Mouse (Mus musculus): Measurements from ENCODE around the gene Rad51b. TPM values are rescaled to one million over a fixed set of nuclear protein-coding genes. Genes with fewer than 3 reads are reported as not detected.

The Rad51b gene
- polyA plus RNA-seq, 1 experiment from 2014 or later: 7.6 TPM

DNA sequence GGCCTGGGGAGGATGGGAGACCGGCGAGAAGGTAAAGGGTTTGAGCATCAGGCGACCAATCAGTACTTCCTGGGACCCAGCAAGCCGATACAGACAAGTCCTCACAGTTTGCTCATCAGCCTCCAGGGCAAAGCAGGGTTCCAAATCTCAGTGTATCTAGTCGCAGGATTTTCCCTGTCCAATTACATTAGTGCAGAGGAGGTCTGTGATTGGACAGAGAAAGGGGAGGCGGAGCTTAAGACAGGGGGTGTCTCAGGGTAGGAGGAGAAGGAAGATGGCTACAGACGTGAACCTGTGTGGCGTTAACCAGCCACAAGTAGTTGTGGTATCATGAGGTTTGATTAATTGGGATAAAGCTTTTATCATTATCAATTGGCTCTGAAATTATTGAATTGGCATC lies 538.4 kb downstream of the Rad51b start:
- Histone ChIP-seq H3K27me3 (no peaks in the 10 kb centered on the region; the same call in 1 of the 2 replicates), H3K27ac (replicated peaks) (no peak overlapping the region), H3K4me1 (peaks cover 27% of the 10 kb centered on the region), H3K4me3 (no peak overlapping the region), H3K36me3 (no peaks in the 10 kb centered on the region), H3K4me2 (replicated peaks) (no peak overlapping the region), H3K9me3 (no peaks in the 10 kb centered on the region), H3K9ac (replicated peaks) (no peak overlapping the region)
- no peak for ATAC-seq (ENCODE audit: low FRiP score, low read depth)
- 94% methylated on average over 8 of the region's 8 CpGs for WGBS

DNA sequence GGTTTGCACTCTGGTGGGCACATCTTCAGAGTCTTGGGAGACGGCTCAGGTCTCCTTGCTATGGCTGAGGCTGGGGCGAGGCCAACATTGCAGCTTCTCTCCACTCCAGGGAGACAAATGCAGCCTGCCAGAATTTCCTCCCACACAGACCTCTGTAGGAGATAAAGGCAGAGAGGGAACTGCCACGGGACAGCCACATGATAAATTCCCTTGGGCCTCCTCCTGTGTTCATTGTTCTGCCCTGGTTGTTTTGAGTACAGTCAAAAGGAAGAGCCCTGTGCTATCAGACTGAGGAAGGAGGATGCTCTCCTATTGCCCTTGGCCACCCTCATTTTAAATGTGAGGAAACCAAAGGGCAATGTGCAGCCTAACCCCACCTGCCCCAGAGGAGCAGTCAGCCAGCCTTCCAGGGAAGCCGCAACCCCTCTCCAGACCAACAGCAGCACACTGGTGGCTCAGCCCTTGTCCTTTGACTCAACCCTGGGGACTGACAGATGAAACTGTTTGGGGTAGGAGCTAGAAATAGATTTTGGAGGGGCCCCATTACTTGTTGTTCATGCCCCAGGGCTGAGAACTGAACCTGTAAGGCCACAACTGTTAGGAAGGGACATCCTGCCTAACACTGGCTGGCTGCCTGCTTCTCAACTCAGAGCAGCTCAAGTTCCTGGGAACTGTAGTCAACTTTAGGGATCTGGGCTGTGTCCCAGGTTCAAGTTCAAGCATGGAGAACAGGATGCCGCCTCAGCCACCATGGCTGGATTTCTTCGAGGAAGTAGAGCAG lies 541.3 kb downstream of the Rad51b start:
- H3K4me1 ChIP-seq: peaks cover 55% of the 10 kb centered on the region

DNA sequence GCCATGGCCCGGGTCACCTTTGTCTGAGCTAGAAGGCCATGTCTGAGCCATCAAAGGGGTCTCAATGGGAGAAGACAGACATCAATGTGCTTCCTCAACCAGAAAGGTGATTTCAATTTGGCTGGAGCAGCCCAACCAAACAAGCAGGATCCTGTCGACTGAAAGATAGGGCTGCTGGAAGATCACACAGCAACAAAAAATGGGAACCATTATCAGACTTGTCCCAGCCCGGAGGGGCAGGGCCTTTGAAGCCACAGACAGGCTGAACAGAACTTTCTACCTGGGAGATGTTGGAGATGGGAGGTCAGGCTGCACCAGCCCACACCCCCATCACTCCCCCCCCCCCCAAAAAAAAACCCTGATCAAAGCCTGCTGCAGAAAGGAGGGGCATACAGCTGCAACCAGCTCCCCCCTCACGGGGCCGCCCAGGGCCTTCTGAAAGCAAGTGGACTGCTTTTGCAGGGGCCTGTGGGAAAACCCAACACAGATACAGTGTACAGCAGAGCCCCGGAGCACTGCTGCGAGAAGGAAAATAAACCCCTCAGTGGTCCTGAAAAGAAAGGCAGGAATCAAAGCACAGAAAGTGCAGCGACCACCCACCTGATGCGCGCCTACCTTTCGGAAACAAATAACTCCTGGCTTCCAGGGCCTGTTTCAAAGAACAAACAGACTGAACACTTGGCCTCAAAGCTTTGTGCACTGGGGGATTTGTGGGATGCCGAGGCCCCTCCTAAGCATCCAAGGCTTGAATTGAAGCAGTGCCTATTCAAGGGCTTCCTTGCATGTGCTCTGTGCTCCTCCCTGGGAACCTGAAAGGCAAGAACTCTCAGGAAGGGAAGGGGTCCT lies 542.2 kb downstream of the Rad51b start:
- peak; percentile 52; the same call in 1 of the 2 replicates for ATAC-seq (ENCODE audit: low FRiP score, low read depth)
- Histone ChIP-seq H3K27me3 (peaks cover 5% of the 10 kb centered on the region; the same call in 1 of the 2 replicates), H3K4me3 (no peak overlapping the region), H3K4me1 (peaks cover 65% of the 10 kb centered on the region), H3K36me3 (no peaks in the 10 kb centered on the region), H3K9me3 (no peaks in the 10 kb centered on the region), H3K27ac (replicated peaks) (peak overlapping the region; percentile 79), H3K9ac (replicated peaks) (no peak overlapping the region), H3K4me2 (replicated peaks) (no peak overlapping the region)
- 12% methylated on average over 12 of the region's 12 CpGs for WGBS

More for the DNA sequence above, 541.3 kb downstream of the Rad51b start:
- H3K27me3 ChIP-seq: no peaks in the 10 kb centered on the region; the same call in 1 of the 2 replicates
- no peak overlapping the region; the same call in 1 of the 2 replicates for H3K9ac ChIP-seq (replicated peaks)
- H3K27ac ChIP-seq (replicated peaks): peak overlapping the region; percentile 79
- no peaks in the 10 kb centered on the region for H3K9me3 ChIP-seq
- WGBS: 55% methylated on average over 6 of the region's 6 CpGs
- no peak overlapping the region for H3K4me2 ChIP-seq (replicated peaks)
- ATAC-seq (ENCODE audit: low FRiP score, low read depth): no peak
- H3K36me3 ChIP-seq: no peaks in the 10 kb centered on the region
- H3K4me3 ChIP-seq: no peak overlapping the region

DNA sequence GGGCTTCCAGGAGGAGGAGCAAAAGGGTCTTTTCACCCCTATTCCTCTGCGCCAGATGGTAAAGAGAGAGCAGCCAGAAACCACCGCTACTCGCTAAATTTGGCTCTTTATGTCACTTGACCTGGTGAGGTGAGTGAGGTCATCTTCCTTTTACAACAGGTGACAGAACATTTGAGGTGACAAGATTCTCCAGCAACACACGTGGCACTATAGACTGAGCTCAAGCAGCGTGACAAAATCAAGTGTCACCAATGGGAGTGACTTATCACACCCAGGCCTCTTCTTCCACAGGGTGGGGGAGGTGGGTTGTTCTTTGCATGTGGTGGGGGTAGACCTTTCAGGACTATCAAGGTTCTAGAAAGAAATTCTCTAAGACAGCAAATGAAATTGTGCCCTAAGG lies 543.4 kb downstream of the Rad51b start:
- 49% methylated on average over 5 of the region's 5 CpGs for WGBS
- Histone ChIP-seq H3K4me1 (peaks cover 68% of the 10 kb centered on the region), H3K36me3 (no peaks in the 10 kb centered on the region), H3K27ac (replicated peaks) (peak overlapping the region; percentile 79), H3K4me3 (no peak overlapping the region), H3K9ac (replicated peaks) (no peak overlapping the region), H3K4me2 (replicated peaks) (no peak overlapping the region), H3K9me3 (no peaks in the 10 kb centered on the region), H3K27me3 (peaks cover 6% of the 10 kb centered on the region; the same call in 1 of the 2 replicates)
- no peak for ATAC-seq (ENCODE audit: low FRiP score, low read depth)

DNA sequence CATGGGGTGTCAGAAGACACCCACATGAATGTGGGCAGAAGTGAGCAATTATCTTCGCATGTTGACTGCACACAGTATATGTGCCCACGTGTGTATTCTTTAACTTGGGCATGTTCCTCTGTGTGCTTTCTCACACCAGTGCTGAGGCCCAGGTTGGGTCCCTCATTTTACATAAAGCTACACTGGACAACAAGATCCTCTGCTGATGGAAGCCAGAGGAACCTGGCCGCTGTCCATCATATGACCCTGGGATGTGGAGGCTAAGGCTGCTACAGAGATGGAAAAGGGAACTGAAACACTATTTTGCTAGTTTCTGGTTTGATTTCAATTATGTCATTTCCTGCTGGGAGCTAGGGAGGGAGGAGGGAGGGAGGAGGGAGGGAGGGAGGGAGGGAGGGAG lies 544.2 kb downstream of the Rad51b start:
- WGBS: 92% methylated on average over 3 of the region's 3 CpGs

DNA sequence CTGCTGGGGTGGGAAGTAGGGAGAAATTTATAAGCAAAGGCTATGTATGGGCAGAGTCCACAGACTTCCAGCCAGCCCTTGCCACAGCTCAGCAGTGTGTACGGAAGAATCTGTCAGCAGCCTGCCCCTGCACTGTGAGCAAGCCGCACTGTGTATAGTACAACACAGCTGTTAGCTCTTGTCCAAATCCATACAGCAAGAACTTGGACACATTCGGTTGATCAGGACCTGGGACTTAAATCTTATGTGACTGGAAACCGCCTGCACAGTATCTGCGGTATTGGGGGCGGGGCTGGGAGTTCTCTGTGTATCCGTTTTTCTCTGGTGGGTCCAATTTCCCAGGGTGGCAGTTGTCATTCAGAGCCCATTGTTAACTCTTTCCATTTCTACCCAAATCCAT lies 545.2 kb downstream of the Rad51b start:
- H3K9me3 ChIP-seq: no peaks in the 10 kb centered on the region
- no peak overlapping the region for H3K4me3 ChIP-seq
- H3K4me2 ChIP-seq (replicated peaks): no peak overlapping the region
- H3K27ac ChIP-seq (replicated peaks): peak overlapping the region; percentile 47; the same call in 1 of the 2 replicates
- peaks cover 87% of the 10 kb centered on the region for H3K4me1 ChIP-seq
- peaks cover 6% of the 10 kb centered on the region; the same call in 1 of the 2 replicates for H3K27me3 ChIP-seq
- ATAC-seq (ENCODE audit: low FRiP score, low read depth): no peak
- H3K36me3 ChIP-seq: no peaks in the 10 kb centered on the region
- whole genome bisulfite sequencing: 50% methylated on average over 7 of the region's 7 CpGs
- no peak overlapping the region for H3K9ac ChIP-seq (replicated peaks)

More for the DNA sequence above, 544.2 kb downstream of the Rad51b start:
- no peak overlapping the region for H3K4me3 ChIP-seq
- peaks cover 6% of the 10 kb centered on the region; the same call in 1 of the 2 replicates for H3K27me3 ChIP-seq
- no peak overlapping the region for H3K9ac ChIP-seq (replicated peaks)
- H3K4me1 ChIP-seq: peaks cover 76% of the 10 kb centered on the region
- no peak overlapping the region for H3K4me2 ChIP-seq (replicated peaks)
- ATAC-seq (ENCODE audit: low FRiP score, low read depth): no peak
- no peak overlapping the region for H3K27ac ChIP-seq (replicated peaks)
- no peaks in the 10 kb centered on the region for H3K9me3 ChIP-seq
- no peaks in the 10 kb centered on the region for H3K36me3 ChIP-seq

DNA sequence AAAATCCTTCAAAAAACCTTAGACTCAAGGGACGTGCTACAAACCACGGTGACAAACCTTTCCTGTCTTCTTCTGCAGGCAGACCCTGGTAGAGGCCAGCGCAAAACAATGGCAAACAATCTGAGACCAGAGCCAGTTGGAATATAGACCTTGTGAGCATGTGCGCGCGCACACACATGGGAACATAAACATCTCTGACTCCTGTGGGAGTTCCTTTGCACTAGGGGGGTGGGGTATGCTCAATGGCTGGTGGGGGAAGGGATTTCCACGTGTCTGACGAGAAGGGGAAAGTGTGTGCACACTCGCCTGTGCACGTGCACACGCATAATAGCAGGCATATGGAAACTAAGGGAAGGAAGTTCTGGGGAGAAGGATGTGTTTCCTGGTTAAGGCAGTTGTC lies 545.9 kb downstream of the Rad51b start:
- Histone ChIP-seq H3K27ac (replicated peaks) (0 out of 2 replicates have a peak overlapping the region, but pooled peaks have one; percentile 22), H3K4me3 (no peak overlapping the region), H3K36me3 (no peaks in the 10 kb centered on the region), H3K4me2 (replicated peaks) (no peak overlapping the region), H3K27me3 (peaks cover 6% of the 10 kb centered on the region; the same call in 1 of the 2 replicates), H3K9me3 (no peaks in the 10 kb centered on the region), H3K4me1 (peaks cover 92% of the 10 kb centered on the region), H3K9ac (replicated peaks) (no peak overlapping the region)
- 78% methylated on average over 11 of the region's 11 CpGs for WGBS
- no peak for ATAC-seq (ENCODE audit: low FRiP score, low read depth)

DNA sequence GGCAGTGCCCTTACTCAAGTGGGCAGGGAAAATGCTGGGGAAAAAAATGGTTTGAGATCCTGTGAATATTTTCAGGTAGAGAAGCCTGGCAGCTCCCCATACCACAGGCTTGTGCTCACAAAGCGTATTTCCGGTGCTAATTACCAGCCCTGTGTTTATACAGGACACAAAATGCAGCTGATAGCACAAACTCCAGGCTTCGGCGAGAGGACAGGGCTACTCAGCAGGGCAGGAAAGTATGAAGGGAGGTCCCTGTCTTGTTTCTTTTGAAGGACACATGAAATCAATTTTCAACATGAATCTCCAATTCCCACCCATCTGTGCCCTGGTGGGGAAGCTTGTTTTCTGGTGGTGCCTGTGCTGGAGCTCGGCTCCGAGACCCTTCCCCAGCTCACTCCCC lies 546.4 kb downstream of the Rad51b start:
- no peak for ATAC-seq (ENCODE audit: low FRiP score, low read depth)
- 66% methylated on average over 6 of the region's 6 CpGs for WGBS
- Histone ChIP-seq H3K4me1 (peaks cover 89% of the 10 kb centered on the region), H3K4me2 (replicated peaks) (no peak overlapping the region), H3K9me3 (no peaks in the 10 kb centered on the region), H3K27me3 (peaks cover 6% of the 10 kb centered on the region; the same call in 1 of the 2 replicates), H3K36me3 (no peaks in the 10 kb centered on the region), H3K27ac (replicated peaks) (peak overlapping the region; percentile 22; the same call in 1 of the 2 replicates), H3K9ac (replicated peaks) (no peak overlapping the region), H3K4me3 (no peak overlapping the region)

DNA sequence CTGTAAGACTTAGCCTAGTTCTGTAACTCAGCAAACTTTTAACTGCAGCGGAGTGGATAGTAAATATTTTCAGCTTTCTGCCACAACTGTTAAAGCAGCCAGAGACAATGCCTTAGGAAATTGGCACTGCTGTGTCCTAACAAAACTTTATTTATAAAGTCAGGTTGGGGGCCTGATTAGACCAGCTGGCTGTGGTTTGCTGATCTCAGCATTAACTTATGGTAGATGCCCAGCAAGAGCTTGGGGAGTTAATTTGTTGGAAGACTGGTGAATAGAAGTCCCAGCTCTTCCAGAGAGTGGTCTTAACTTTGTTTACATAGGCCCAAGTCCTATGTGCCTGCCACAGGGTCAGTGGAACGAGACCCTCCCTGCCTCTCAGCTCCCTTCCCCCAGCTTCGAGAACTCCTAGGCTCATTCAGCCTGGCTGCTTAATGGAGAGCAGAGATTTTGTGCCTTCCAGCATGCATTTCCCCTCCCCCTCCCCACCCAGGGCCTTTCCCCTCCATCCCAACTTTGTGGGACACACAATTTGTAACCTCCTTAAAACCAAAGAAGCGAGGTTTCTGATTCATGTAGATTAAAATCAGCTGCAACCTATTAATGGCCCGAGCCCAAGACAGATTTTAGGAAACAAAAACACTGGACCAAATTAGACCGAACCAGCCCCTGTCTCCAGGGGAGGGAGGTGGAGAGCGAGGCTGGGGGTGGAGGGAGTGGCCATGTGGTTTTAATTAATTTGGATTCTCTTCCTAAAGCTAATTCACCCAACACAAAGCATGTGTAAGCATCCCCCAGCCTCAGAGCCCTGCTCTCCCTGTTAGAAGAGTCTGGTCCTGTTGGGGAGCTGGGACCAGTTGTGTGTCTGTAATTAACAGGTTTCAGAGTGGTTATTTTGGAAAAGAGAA lies 549.4 kb downstream of the Rad51b start:
- H3K4me3 ChIP-seq: no peak overlapping the region
- H3K4me1 ChIP-seq: peaks cover 65% of the 10 kb centered on the region
- no peaks in the 10 kb centered on the region for H3K9me3 ChIP-seq
- H3K4me2 ChIP-seq (replicated peaks): no peak overlapping the region
- WGBS: 19% methylated on average over 7 of the region's 7 CpGs
- ATAC-seq (ENCODE audit: low FRiP score, low read depth): no peak
- peak overlapping the region; percentile 16; the same call in 1 of the 2 replicates for H3K27ac ChIP-seq (replicated peaks)
- H3K9ac ChIP-seq (replicated peaks): no peak overlapping the region
- no peaks in the 10 kb centered on the region for H3K36me3 ChIP-seq
- 0 out of 2 replicates have a peak, but pooled peaks cover 6% of the 10 kb centered on the region for H3K27me3 ChIP-seq

DNA sequence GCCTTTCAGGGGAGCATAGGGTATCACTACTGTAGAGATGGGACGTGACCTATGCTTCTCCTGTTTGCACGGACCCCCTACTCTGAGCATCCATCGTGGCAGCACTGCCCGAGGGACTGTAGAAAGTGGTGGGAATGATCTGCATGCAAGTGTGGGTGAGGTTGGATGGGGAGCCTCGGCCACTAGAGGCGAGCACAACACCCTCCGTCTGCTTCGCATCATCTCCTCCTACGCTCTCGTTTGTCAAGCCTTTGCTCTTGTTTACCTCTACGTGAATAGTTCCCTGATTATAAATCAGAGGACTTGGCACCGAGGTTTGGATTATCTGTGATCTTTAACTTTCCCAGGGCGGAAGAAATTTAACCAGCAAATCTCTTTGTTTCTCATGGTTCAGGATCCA lies 551.5 kb downstream of the Rad51b start:
- no peak for ATAC-seq (ENCODE audit: low FRiP score, low read depth)
- whole genome bisulfite sequencing: 68% methylated on average over 13 of the region's 13 CpGs
- H3K4me3 ChIP-seq: no peak overlapping the region
- no peaks in the 10 kb centered on the region for H3K36me3 ChIP-seq
- peaks cover 45% of the 10 kb centered on the region for H3K4me1 ChIP-seq
- no peak overlapping the region for H3K4me2 ChIP-seq (replicated peaks)
- H3K27me3 ChIP-seq: 0 out of 2 replicates have a peak, but pooled peaks cover 6% of the 10 kb centered on the region
- no peak overlapping the region for H3K27ac ChIP-seq (replicated peaks)
- H3K9ac ChIP-seq (replicated peaks): no peak overlapping the region
- 0 out of 2 replicates have a peak, but pooled peaks cover 6% of the 10 kb centered on the region for H3K9me3 ChIP-seq

DNA sequence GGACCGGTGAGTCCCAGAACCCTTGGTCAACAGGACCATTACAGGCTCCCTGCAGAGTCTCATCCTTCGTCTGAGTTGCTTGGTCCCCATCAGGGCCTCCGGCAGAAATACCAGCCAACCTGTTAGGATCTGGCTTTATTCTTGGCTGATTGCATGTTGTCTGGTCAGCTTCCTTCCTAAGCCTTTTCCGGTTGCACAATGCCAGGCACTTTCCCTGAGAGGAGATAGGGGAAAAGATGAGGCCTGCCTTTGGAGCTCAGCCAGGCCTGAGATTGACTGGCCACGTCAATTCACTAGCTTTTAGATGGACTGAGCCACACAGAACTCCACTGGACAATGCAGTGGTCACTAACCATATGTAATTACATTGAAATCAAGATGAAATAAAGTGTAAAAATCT lies 552.9 kb downstream of the Rad51b start:
- Histone ChIP-seq H3K36me3 (no peaks in the 10 kb centered on the region), H3K9ac (replicated peaks) (no peak overlapping the region), H3K4me1 (peaks cover 35% of the 10 kb centered on the region), H3K27me3 (no peaks in the 10 kb centered on the region), H3K27ac (replicated peaks) (no peak overlapping the region), H3K4me3 (no peak overlapping the region), H3K9me3 (0 out of 2 replicates have a peak, but pooled peaks cover 6% of the 10 kb centered on the region), H3K4me2 (replicated peaks) (no peak overlapping the region)
- WGBS: 86% methylated on average over 5 of the region's 5 CpGs
- no peak for ATAC-seq (ENCODE audit: low FRiP score, low read depth)

All from midbrain, embryonic 12.5 days (tissue).